Mouse (Mus musculus) gastrocnemius, postnatal 4 days (tissue): Measurements from ENCODE around the gene Cyp2c54. TPM values are rescaled to one million over a fixed set of nuclear protein-coding genes. Genes with fewer than 3 reads are reported as not detected.
"Not testable (repeated sequence)": the region's sequence is repeated elsewhere in the genome, so short reads cannot be mapped to it uniquely, and the experiment has no call there.

ENCODE experiments used
- DNase-seq, 2 experiments: peaks; one replicate each; pipeline ENCODE4 v3.0.0; 2021 to 2022; ENCODE audit warnings: low spot score in 2 of 2, mixed read lengths in 2 of 2
- long read RNA-seq, 2 experiments: library from polyadenylated mRNA; stranded (forward); transcript quantifications; one replicate each; pipeline ENCODE4 v2.0.0; 2021
- total RNA-seq, 2 experiments: library from RNA; stranded (reverse); gene quantifications; 2 replicates each; pipeline ENCODE4 v1.2.3; 2021

Cyp2c54 gene
- total RNA-seq = not detected
- long read RNA-seq, experiment 1 = 0 reads
- long read RNA-seq, experiment 2 = 0 reads

GRCm38 (mm10) chr19:40073701-40074100, at the start of gene Cyp2c54:
Cyp2c54 (minus strand) TSS chr19:40073827.
- no peak for DNase-seq

GRCm38 (mm10) chr19:40119624-40120023, 46.0 kb upstream of the Cyp2c54 start:
- DNase-seq = not testable (repeated sequence)

DNA sequence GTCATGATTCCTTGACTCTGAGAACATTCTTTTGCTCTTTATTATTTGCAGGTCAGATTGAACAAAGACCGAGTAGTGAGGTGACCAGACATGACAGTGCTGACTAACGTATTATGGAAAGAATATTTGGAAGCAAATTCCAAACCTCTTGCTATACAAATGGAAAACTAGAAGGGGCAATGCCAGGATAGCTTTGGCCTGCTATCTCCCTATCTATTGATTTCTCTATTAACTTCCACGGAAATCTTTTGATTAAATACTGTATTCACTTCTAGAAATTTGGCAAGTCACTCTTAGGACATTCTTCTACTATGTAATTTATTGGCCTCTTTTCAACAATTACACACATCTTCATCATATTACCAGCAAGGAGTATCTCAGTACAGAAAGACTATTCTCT, 17.5 kb upstream of the Cyp2c54 start:
- DNase-seq = no peak

DNA sequence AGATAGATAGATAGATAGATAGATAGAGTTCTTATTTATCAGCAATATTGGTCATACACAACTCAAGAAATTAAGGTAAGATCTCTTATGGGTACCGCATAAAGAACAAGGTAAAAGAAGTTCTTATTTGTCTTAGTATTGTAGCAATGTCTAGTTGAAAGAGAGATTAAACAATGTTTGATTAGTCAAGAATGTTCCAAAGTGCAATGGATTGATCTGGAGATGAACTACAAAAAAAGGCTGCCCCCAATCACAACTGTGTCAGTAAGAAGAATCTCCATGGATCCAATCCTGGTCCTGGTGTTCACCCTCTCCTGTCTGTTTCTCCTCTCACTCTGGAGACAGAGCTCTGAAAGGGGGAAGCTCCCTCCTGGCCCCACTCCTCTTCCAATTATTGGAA, 15.8 kb upstream of the Cyp2c54 start, which contains the start of gene Cyp2c50:
Cyp2c50 (plus strand) TSS at position 268 of the 400 bp plus-strand sequence.
- not testable (repeated sequence) for DNase-seq

DNA sequence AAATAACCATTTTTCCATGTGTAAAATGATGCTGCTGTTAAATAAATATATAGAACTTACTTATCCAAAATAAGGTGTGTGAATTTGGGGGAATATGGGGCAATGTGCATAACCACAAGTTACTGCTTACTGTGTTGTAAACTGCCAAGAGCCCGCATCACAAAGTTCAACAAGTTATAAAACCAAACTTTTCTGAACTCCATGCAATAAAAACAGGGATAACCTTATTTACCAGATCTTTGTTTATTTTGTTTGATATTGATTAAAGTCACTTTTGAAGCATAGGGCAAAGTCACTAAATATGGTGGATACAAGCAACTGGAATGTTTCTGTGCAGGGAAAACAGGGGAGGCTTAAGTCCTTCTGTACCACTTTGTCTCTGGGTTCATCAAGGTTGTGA, 14.8 kb upstream of the Cyp2c54 start:
- no peak for DNase-seq

DNA sequence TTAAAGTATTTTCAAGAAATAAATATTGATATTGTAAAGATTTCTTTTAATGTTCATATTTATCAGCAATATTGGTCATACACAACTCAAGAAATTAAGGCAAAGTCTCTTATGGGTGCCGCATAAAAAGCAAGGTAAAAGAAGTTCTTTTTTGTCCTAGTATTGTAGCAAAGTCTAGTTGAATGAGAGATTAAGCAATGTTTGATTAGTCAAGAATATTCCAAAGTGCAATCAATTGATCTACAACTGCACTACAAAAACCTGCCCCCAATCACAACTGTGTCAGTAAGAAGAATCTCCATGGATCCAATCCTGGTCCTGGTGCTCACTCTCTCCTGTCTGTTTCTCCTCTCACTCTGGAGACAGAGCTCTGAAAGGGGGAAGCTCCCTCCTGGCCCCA, 81.5 kb downstream of the Cyp2c54 start, which contains the start of gene Cyp2c37:
Cyp2c37 (plus strand) TSS at position 285 of the 400 bp plus-strand sequence.
- DNase-seq = not testable (repeated sequence)

- no peak for DNase-seq
Measured at GRCm38 (mm10) chr19:39989471-39989870, 84.2 kb downstream of the Cyp2c54 start.

Other genes starting within 250 kb of the Cyp2c54 start
- under 1 TPM in 1 of 2 experiments, not detected in 1; 0.31 TPM for gene Cyp2c69, start 187.0 kb downstream of the Cyp2c54 start, total RNA-seq
- gene Cyp2c37, start 81.4 kb downstream of the Cyp2c54 start, total RNA-seq = under 1 TPM in 1 of 2 experiments, not detected in 1; 0.29 TPM
- gene Cyp2c50, start 15.9 kb upstream of the Cyp2c54 start, total RNA-seq = not detected
- gene Cyp2c70, start 113.5 kb upstream of the Cyp2c54 start, total RNA-seq = under 1 TPM; 0.32 to 0.70 TPM
- gene Pdlim1, start 198.0 kb upstream of the Cyp2c54 start, total RNA-seq = 100 to 1,000 TPM; 219 to 227 TPM